Mouse (Mus musculus): ENCODE data around the gene Cnfn. TPM values are rescaled to one million over a fixed set of nuclear protein-coding genes. Genes with fewer than 3 reads are reported as not detected.

The Cnfn gene
- polyA plus RNA-seq, 1 experiment = not detected

GRCm38 (mm10) chr7:25377100-25377700 is 7.7 kb upstream of the Cnfn start:
- no peak for DNase-seq
- Histone ChIP-seq H3K4me3 (ENCODE audit: insufficient read depth, low read depth, low read length) (no peak overlapping the region), H3K4me1 (ENCODE audit: control insufficient read depth, insufficient read depth, low read length) (no peaks in the 10 kb centered on the region; the same call in 1 of the 2 replicates), H3K27me3 (replicated peaks; ENCODE audit: control insufficient read depth, insufficient read depth, low read length) (no peaks in the 10 kb centered on the region), H3K36me3 (ENCODE audit: control insufficient read depth, insufficient read depth, low read length) (no peaks in the 10 kb centered on the region), H3K27ac (ENCODE audit: insufficient read depth, low read depth, low read length) (no peak overlapping the region)
- TF ChIP-seq POLR2A (IDR thresholded peaks at IDR 0.05; ENCODE audit: low read depth, low read length) (no peak), CTCF (conservative IDR thresholded peaks at IDR 0.05; ENCODE audit: insufficient read depth, insufficient read length, low read depth, low read length) (0 out of 2 replicates have a peak, but pooled peaks have one; percentile 23)
- 59% methylated on average over 8 of the region's 8 CpGs for WGBS

GRCm38 (mm10) chr7:25376556-25376955 is 7.0 kb upstream of the Cnfn start:
- no peak for TF ChIP-seq CTCF (conservative IDR thresholded peaks at IDR 0.05; ENCODE audit: insufficient read depth, insufficient read length, low read depth, low read length)
- TF ChIP-seq POLR2A (IDR thresholded peaks at IDR 0.05; ENCODE audit: low read depth, low read length) = no peak
- no peaks in the 10 kb centered on the region for H3K36me3 ChIP-seq (ENCODE audit: control insufficient read depth, insufficient read depth, low read length)
- 11% methylated on average over 17 of the region's 17 CpGs for WGBS
- no peaks in the 10 kb centered on the region; the same call in 1 of the 2 replicates for H3K4me1 ChIP-seq (ENCODE audit: control insufficient read depth, insufficient read depth, low read length)
- DNase-seq = peak; percentile 95
- H3K4me3 ChIP-seq (ENCODE audit: insufficient read depth, low read depth, low read length) = peak overlapping the region; percentile 24
- H3K27ac ChIP-seq (ENCODE audit: insufficient read depth, low read depth, low read length) = no peak overlapping the region
- H3K27me3 ChIP-seq (replicated peaks; ENCODE audit: control insufficient read depth, insufficient read depth, low read length) = no peaks in the 10 kb centered on the region

- no peak for TF ChIP-seq POLR2A (IDR thresholded peaks at IDR 0.05; ENCODE audit: low read depth, low read length)
- no peak for TF ChIP-seq CTCF (conservative IDR thresholded peaks at IDR 0.05; ENCODE audit: insufficient read depth, insufficient read length, low read depth, low read length)
- H3K27ac ChIP-seq (ENCODE audit: insufficient read depth, low read depth, low read length) = no peak overlapping the region
- no peak for DNase-seq
- 87% methylated on average over 5 of the region's 5 CpGs for WGBS
- H3K36me3 ChIP-seq (ENCODE audit: control insufficient read depth, insufficient read depth, low read length) = no peaks in the 10 kb centered on the region
- no peaks in the 10 kb centered on the region for H3K27me3 ChIP-seq (replicated peaks; ENCODE audit: control insufficient read depth, insufficient read depth, low read length)
- H3K4me1 ChIP-seq (ENCODE audit: control insufficient read depth, insufficient read depth, low read length) = no peaks in the 10 kb centered on the region
- no peak overlapping the region for H3K4me3 ChIP-seq (ENCODE audit: insufficient read depth, low read depth, low read length)
These were observed 2.9 kb upstream of the Cnfn start for GRCm38 (mm10) chr7:25372441-25372840.

- Histone ChIP-seq H3K4me1 (ENCODE audit: control insufficient read depth, insufficient read depth, low read length) (no peaks in the 10 kb centered on the region), H3K4me3 (ENCODE audit: insufficient read depth, low read depth, low read length) (no peak overlapping the region), H3K27me3 (replicated peaks; ENCODE audit: control insufficient read depth, insufficient read depth, low read length) (no peaks in the 10 kb centered on the region), H3K27ac (ENCODE audit: insufficient read depth, low read depth, low read length) (no peak overlapping the region), H3K36me3 (ENCODE audit: control insufficient read depth, insufficient read depth, low read length) (no peaks in the 10 kb centered on the region)
- DNase-seq = no peak
- TF ChIP-seq CTCF (conservative IDR thresholded peaks at IDR 0.05; ENCODE audit: insufficient read depth, insufficient read length, low read depth, low read length) (no peak), POLR2A (IDR thresholded peaks at IDR 0.05; ENCODE audit: low read depth, low read length) (no peak)
- WGBS = 24% methylated on average over 12 of the region's 12 CpGs
These were observed 1.2 kb downstream of the Cnfn start for GRCm38 (mm10) chr7:25368333-25368732.

- no peak overlapping the region for H3K4me3 ChIP-seq (ENCODE audit: insufficient read depth, low read depth, low read length)
These were observed 1.8 kb downstream of the Cnfn start for GRCm38 (mm10) chr7:25367632-25368293.

GRCm38 (mm10) chr7:25365937-25366625 is 3.4 kb downstream of the Cnfn start:
- Histone ChIP-seq H3K27ac (ENCODE audit: insufficient read depth, low read depth, low read length) (no peak overlapping the region), H3K36me3 (ENCODE audit: control insufficient read depth, insufficient read depth, low read length) (no peaks in the 10 kb centered on the region), H3K4me3 (ENCODE audit: insufficient read depth, low read depth, low read length) (no peak overlapping the region), H3K27me3 (replicated peaks; ENCODE audit: control insufficient read depth, insufficient read depth, low read length) (no peaks in the 10 kb centered on the region), H3K4me1 (ENCODE audit: control insufficient read depth, insufficient read depth, low read length) (no peaks in the 10 kb centered on the region)
- TF ChIP-seq CTCF (conservative IDR thresholded peaks at IDR 0.05; ENCODE audit: insufficient read depth, insufficient read length, low read depth, low read length) = no peak
- no peak for TF ChIP-seq POLR2A (IDR thresholded peaks at IDR 0.05; ENCODE audit: low read depth, low read length)
- 47% methylated on average over 13 of the region's 13 CpGs for WGBS
- no peak for DNase-seq

More at GRCm38 (mm10) chr7:25367632-25368293, 1.8 kb downstream of the Cnfn start:
- Histone ChIP-seq H3K4me1 (ENCODE audit: control insufficient read depth, insufficient read depth, low read length) (no peaks in the 10 kb centered on the region), H3K27me3 (replicated peaks; ENCODE audit: control insufficient read depth, insufficient read depth, low read length) (no peaks in the 10 kb centered on the region), H3K36me3 (ENCODE audit: control insufficient read depth, insufficient read depth, low read length) (no peaks in the 10 kb centered on the region), H3K27ac (ENCODE audit: insufficient read depth, low read depth, low read length) (no peak overlapping the region)
- WGBS = 4% methylated on average over 33 of the region's 33 CpGs
- peak; percentile 55 for DNase-seq
- TF ChIP-seq CTCF (conservative IDR thresholded peaks at IDR 0.05; ENCODE audit: insufficient read depth, insufficient read length, low read depth, low read length) (peak; percentile 68), POLR2A (IDR thresholded peaks at IDR 0.05; ENCODE audit: low read depth, low read length) (no peak)

GRCm38 (mm10) chr7:25363632-25364031 is 5.9 kb downstream of the Cnfn start:
- H3K27me3 ChIP-seq (replicated peaks; ENCODE audit: control insufficient read depth, insufficient read depth, low read length) = no peaks in the 10 kb centered on the region
- no peak overlapping the region for H3K4me3 ChIP-seq (ENCODE audit: insufficient read depth, low read depth, low read length)
- DNase-seq = no peak
- no peaks in the 10 kb centered on the region for H3K4me1 ChIP-seq (ENCODE audit: control insufficient read depth, insufficient read depth, low read length)
- WGBS = 93% methylated on average over 17 of the region's 17 CpGs
- H3K27ac ChIP-seq (ENCODE audit: insufficient read depth, low read depth, low read length) = no peak overlapping the region
- no peaks in the 10 kb centered on the region for H3K36me3 ChIP-seq (ENCODE audit: control insufficient read depth, insufficient read depth, low read length)
- no peak for TF ChIP-seq POLR2A (IDR thresholded peaks at IDR 0.05; ENCODE audit: low read depth, low read length)
- no peak for TF ChIP-seq CTCF (conservative IDR thresholded peaks at IDR 0.05; ENCODE audit: insufficient read depth, insufficient read length, low read depth, low read length)
